Mouse (Mus musculus): ENCODE data around the gene Nufip2.

DNA sequence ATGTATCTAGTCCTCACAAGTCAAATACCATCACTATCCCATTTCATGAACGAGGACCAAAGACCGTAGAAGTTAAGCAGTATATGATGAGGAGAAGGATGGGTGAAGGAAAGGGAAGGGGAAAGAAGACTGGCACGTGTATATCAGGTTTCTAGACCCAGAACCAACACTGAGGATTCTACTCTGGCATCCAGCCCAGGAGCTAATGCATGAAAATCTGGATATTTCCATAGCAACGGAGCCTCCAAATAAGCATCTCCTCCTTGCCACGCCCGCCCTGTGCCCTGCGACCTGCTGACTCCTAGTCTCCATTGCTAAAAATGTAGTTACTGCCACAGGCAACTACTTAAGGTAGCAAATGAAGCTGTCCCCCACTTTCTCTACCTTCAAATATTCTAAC lies 38.8 kb downstream of the Nufip2 start:
- TF ChIP-seq CTCF (IDR thresholded peaks at IDR 0.05; ENCODE audit: low read depth): no peak
- TF ChIP-seq EP300 (IDR thresholded peaks at IDR 0.05; ENCODE audit: low read depth): no peak

Data from liver, embryonic 14.5 days (tissue).